10 mouse cellular contexts compared by ENCODE assay signal in genomic region chr2:76283378-76284132, GRCm38 (mm10). TPM values are rescaled to one million over a fixed set of nuclear protein-coding genes. Genes with fewer than 3 reads are reported as not detected.
DNase-seq lines count a peak whose midpoint lies in the region; ATAC-seq lines count a peak whose summit lies in the region.
"Had no signal": no experiment of that assay in that cellular context is flagged by ENCODE, and none has a peak within 500 bp of the region (broad histone marks: within the 10 kb centered on the region; RNA-seq: fewer than 3 reads in every experiment).

No protein-coding gene starts in this region.

- no peaks in the 10 kb centered on the region for H3K4me1 ChIP-seq in heart, embryonic 10.5 days
- H3K4me1 ChIP-seq in lung, embryonic 16.5 days (replicated peaks; ENCODE audit: control insufficient read depth, insufficient read depth, low read length), result no peaks in the 10 kb centered on the region

- H3K36me3 ChIP-seq in heart, embryonic 10.5 days, result no peaks in the 10 kb centered on the region
- no peaks in the 10 kb centered on the region for H3K36me3 ChIP-seq in lung, embryonic 16.5 days (ENCODE audit: control insufficient read depth, insufficient read depth, low read length)

- H3K27me3 ChIP-seq in heart, embryonic 10.5 days (ENCODE audit: insufficient read depth, poor library complexity, severe bottlenecking), result no peaks in the 10 kb centered on the region
- H3K27me3 ChIP-seq in lung, embryonic 16.5 days (ENCODE audit: control insufficient read depth, insufficient read depth, low read depth, low read length), result no peaks in the 10 kb centered on the region
- H3K27me3 ChIP-seq: CH12.LX had no signal

- WGBS in heart, embryonic 10.5 days, result 80% methylated on average over 6 of the region's 6 CpGs
- 52% methylated on average over 6 of the region's 6 CpGs for WGBS in lung, embryonic 16.5 days

- no peak overlapping the region for H3K4me2 ChIP-seq in lung, embryonic 16.5 days (ENCODE audit: low read depth, low read length)

- ATAC-seq in lung, embryonic 16.5 days (ENCODE audit: low read depth), result peak; percentile 64

- H3K27ac ChIP-seq in heart, embryonic 10.5 days, result no peak overlapping the region
- H3K27ac ChIP-seq in lung, embryonic 16.5 days (ENCODE audit: low read length), result no peak overlapping the region

- H3K9me3 ChIP-seq in heart, embryonic 10.5 days, result no peaks in the 10 kb centered on the region
- no peaks in the 10 kb centered on the region for H3K9me3 ChIP-seq in lung, embryonic 16.5 days (ENCODE audit: control insufficient read depth, low read length)

- DNase-seq in heart, adult 11 months, result peak; percentile 96
- DNase-seq in heart, embryonic 10.5 days (ENCODE audit: low spot score), result no peak
- DNase-seq in cerebellum, adult 18-20 months, result peak; percentile 66 to 76
- DNase-seq in layer of hippocampus, adult 11-12 months (ENCODE audit: low spot score), result peak; percentile 83
- no peak for DNase-seq in embryo, embryonic 10 days (ENCODE audit: low spot score)
- no peak for DNase-seq in spleen, adult 12 weeks (ENCODE audit: low spot score)
- DNase-seq in embryo, embryonic 11 days, result no peak

- no peak overlapping the region for H3K9ac ChIP-seq in lung, embryonic 16.5 days (ENCODE audit: low read length)

- no peak overlapping the region for H3K4me3 ChIP-seq in heart, embryonic 10.5 days
- H3K4me3 ChIP-seq in lung, embryonic 16.5 days (ENCODE audit: low read length), result no peak overlapping the region
- H3K4me3 ChIP-seq: myocyte had no signal

RNA-seq across cellular contexts. Expression of gene Pde11a, which starts 55.0 kb away (rescaled TPM):
- polyA plus RNA-seq in heart, embryonic 10.5 days (2016; fragmentation: Nextera tagmentation; extraction: Ambion mirVana), result 0.10 and 0.62 TPM in 2 replicates
- polyA plus RNA-seq in lung, embryonic 16.5 days (2015; fragmentation: Nextera tagmentation; extraction: Ambion mirVana), result 0.09 and 0.13 TPM in 2 replicates
- polyA plus RNA-seq: myocyte had no signal

Comparison
In these comparisons a context has a peak if more than half of its experiments do, and no peak if none do; other contexts are left out.
1. DNase-seq: peak in heart, adult 11 months (single experiment), cerebellum, adult 18-20 months (2 of 2) and layer of hippocampus, adult 11-12 months (single experiment); none in heart, embryonic 10.5 days (single experiment), embryo, embryonic 10 days (single experiment), spleen, adult 12 weeks (single experiment) and embryo, embryonic 11 days (single experiment).